14 mouse cellular contexts compared by ENCODE assay signal in the genomic region with DNA sequence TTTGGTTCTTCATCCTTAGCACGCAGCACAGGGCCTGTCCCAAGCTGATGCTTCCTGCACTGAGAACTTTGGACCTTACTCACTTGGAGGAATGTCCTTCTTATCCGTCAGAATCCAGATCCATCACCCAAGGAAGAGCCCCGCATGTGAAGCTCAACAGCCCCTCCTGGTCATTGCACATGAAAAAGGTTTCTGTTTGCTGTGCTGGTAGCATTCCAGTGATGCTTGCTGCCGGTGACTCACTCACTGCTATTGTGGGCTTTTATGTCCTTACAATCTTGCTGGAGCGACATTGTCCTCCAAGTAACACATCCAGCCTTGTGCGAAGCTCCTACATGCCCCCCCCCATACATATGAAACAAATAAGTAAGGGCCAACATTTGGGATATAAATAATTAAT. TPM values are rescaled to one million over a fixed set of nuclear protein-coding genes. Genes with fewer than 3 reads are reported as not detected.
"Had no signal": no experiment of that assay in that cellular context is flagged by ENCODE, and none has a peak within 500 bp of the region (broad histone marks: within the 10 kb centered on the region; RNA-seq: fewer than 3 reads in every experiment).

No protein-coding gene starts in this region.

- ATAC-seq: liver, postnatal 0 days; lung, postnatal 0 days; midbrain, embryonic 16.5 days had no signal

- DNase-seq: liver, postnatal 0 days; lung, adult 2 months; lung, postnatal 14 days; lung, postnatal 4 days; midbrain, embryonic 14.5 days; right cerebral cortex, postnatal 14 days; thymus, adult 2 months; thymus, postnatal 25 days; thymus, postnatal 4 days had no signal

RNA-seq across cellular contexts. Expression of gene Fetub, which starts 5.2 kb away (rescaled TPM):
- total RNA-seq: megakaryocyte, adult 5-6 weeks; megakaryocyte-erythroid progenitor cell, adult 5-6 weeks; neutrophil, adult 5-6 weeks had no signal

RNA-seq across cellular contexts. Expression of gene Ahsg, which starts 21.8 kb away (rescaled TPM):
- total RNA-seq: megakaryocyte, adult 5-6 weeks; megakaryocyte-erythroid progenitor cell, adult 5-6 weeks; neutrophil, adult 5-6 weeks had no signal

RNA-seq across cellular contexts. Expression of gene Hrg, which starts 38.0 kb away (rescaled TPM):
- total RNA-seq: megakaryocyte, adult 5-6 weeks; megakaryocyte-erythroid progenitor cell, adult 5-6 weeks; neutrophil, adult 5-6 weeks had no signal
